Mouse (Mus musculus) megakaryocyte, embryonic 14.5 days (primary cell): ENCODE data around the gene Grid2ip.

Experiments
- FLI1 ChIP-seq: IDR thresholded peaks from 2 replicates; pipeline ENCODE4 v1.6.1; 2012; ENCODE audit warnings: low read length, inconsistent platforms, mixed read lengths
- GATA1 ChIP-seq: IDR thresholded peaks from 3 replicates; pipeline ENCODE4 v1.6.1; 2012; ENCODE audit warnings: mixed read lengths, low read length, inconsistent platforms, borderline replicate concordance

- TF ChIP-seq FLI1 (no peak), GATA1 (no peak)
Observed at GRCm38 (mm10) chr5:143376156-143376555, 19.0 kb downstream of the Grid2ip start.
